Mouse (Mus musculus): Measurements from ENCODE around the gene Cenpa.

The Cenpa gene

DNA sequence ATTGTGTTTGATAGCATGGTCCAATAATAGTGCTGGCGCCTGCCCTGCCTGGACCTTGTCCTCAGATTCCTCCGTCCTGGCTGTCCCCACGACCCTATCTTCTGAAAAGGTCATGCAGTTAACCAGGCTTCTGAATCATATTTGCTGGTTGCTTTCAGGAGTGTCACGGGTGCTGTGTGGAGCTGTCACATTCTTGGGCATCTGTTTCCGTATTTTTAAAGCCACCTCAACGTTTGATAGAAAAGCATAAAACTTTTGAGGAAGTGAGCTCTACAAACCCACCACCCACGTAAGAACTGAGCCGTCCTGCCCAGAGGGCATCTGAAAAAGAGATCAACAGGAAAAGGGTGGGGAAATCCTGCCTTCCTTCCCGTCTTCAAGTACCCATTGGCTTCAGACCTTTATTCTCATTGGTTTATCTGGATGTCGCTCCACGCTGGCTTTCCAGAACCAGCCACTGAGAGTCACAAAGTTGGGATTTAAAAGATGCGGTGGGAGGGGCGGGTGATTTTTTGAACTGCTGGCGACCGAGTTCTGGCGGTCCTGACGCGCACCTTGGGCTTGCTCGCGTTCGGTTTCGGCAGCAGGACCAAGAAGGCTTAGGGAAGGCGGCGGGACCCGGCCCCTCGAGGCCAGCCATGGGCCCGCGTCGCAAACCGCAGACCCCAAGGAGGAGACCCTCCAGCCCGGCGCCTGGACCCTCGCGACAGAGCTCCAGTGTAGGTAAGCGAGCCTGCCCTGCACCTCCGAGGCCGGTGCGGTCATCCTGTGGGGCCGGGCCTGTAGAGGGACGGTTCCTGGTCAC is at the start of gene Cenpa:
Cenpa (plus strand) TSS at position 387 of the 805 bp plus-strand sequence.
- peak; percentile 87 for DNase-seq (ENCODE audit: extremely low read depth, insufficient read length, low spot score)

DNA sequence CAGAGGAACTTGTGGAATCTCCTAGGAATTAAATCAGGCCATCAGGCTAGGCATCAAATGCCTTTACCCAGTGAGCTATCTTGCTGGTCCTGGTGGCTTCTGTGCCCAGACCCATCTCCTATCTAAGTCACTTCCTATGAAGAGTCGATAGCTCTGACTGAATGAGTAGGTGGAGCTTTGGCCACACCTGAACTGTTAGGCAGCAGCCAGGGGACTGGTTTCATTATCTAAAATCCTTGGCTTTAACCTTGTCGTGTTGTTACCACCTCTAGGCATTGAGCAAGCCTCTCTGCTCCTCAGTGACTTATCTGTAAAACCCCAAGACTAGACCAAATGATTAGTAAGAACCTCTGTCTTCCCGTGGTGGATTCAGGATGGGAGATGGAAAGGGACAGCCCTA is 49.2 kb upstream of the Cenpa start:
- no peak for DNase-seq (ENCODE audit: extremely low read depth, insufficient read length, low spot score)

DNA sequence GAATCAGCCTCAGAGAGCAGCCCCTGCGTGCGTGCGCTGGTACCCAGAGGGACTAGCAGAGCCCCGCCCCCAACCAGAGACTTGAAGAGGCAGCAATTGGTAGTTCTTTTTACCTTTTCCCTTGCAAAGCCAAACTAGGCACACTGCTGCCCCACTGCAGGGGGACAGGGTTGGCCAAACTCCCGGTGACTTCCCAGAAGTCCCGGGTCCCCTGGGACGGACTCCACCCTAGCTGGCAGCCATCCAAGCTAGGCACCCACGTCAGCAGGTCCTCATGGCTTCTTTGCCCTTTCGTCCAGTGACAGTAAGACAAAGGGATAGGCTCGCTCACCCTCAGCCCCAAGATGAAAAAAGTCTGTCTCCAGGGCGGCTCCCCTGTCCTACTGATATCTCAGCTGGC is 48.7 kb upstream of the Cenpa start:
- peak; percentile 80 for DNase-seq (ENCODE audit: extremely low read depth, insufficient read length, low spot score)

DNA sequence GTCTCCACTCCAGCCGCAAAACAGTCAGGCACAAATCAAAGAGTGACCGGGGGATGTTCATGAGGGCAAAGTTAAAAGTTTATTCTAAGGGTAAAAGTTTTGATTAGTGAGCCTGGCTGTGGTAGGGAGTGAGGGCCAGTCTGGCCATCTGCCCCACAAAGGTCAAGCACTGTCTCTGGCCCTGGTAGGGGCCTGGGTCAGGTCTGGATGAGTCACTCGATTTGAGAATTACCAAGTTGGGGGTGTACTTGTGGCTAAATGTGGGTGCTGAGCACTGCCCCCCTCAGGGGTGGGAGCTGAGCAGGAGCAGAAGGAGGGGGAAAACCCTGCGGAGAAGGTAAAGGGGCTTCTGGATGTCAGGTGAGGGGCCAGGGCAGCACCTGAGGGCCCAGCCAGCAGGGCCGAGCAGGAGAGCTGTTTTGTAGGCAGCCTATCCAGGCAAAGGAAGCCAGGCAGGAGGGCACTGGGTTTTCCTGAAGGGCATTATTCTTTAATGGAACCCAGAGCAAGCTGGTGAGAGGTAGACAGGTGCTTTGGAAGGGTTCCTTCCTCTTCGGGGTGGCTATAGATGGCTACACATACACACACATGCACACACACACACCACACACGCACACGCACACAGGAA is 48.1 kb upstream of the Cenpa start:
- no peak for DNase-seq (ENCODE audit: extremely low read depth, insufficient read length, low spot score)

DNA sequence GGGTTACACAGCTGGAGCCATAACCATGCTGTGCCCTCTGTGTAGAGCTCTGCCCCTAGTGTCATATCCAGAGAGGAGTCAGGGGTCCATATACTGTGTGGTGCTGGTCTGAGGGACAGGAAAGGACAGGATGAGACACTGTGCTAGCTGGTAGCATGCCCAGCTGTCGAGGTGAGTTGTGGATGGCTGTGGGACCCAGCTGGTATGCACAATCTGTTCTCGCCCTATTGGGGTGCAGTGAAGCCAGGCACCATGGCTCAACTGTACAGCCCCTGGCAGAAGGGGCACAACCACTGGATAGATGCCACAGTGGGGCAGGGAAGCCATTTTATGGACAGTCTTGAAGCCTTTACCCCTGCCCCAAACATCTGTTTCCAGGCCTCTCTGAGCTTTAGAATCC is 47.4 kb upstream of the Cenpa start:
- DNase-seq (ENCODE audit: extremely low read depth, insufficient read length, low spot score), result no peak

DNA sequence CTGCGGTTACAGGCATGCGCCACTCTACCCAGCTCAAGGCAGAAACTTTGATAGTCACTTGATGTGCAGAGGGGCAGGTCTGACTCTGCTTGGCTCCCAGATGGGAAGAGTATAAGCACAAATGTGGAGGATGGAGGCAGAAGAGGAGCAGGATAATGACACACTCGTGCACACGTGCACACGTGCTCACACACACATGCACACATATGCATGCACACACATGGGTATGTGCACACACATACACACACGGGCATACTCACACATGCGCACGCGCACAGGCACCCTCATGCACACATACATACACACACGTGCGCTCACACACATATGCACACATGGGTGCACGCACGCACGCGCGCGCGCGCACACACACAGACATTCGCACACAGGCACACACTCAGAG is 46.0 kb upstream of the Cenpa start:
- no peak for DNase-seq (ENCODE audit: extremely low read depth, insufficient read length, low spot score)

DNA sequence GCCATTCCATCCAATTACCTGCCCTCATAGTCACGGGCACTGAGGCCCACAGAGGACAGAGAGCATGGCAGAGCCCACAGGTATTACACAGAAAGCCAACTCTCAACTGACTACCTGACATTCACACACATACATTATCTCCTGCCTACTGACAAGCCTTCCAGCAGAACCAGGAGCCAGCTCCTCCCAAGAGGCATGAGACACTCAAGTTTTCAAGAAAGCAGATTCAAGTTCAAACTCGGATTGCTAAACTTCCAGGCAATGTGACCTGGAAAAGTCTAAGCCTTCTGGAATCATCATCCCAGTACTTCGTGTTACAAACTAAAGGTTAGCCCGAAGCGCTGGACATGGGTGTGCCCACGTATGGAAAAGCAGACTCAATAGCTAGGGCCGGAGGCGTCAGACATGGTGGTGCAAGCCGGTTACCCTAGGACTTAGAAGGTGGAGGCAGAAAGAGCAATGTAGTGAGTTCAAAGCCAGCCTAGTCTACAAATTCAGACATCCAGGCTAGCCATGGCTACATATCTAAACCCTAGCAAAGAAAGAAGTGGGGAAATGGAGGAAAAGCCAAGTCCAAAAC is 45.3 kb upstream of the Cenpa start:
- DNase-seq (ENCODE audit: extremely low read depth, insufficient read length, low spot score), result no peak

DNA sequence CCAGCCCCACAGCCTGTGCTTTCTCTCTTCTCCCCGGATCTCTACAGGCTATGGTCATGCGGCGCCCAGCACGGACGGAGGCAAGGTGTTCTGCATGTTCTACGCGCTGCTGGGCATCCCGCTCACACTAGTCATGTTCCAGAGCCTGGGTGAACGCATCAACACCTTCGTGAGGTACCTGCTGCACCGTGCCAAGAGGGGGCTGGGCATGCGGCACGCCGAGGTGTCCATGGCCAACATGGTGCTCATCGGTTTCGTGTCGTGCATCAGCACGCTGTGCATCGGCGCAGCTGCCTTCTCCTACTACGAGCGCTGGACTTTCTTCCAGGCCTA is 44.8 kb upstream of the Cenpa start:
- no peak for DNase-seq (ENCODE audit: extremely low read depth, insufficient read length, low spot score)

DNA sequence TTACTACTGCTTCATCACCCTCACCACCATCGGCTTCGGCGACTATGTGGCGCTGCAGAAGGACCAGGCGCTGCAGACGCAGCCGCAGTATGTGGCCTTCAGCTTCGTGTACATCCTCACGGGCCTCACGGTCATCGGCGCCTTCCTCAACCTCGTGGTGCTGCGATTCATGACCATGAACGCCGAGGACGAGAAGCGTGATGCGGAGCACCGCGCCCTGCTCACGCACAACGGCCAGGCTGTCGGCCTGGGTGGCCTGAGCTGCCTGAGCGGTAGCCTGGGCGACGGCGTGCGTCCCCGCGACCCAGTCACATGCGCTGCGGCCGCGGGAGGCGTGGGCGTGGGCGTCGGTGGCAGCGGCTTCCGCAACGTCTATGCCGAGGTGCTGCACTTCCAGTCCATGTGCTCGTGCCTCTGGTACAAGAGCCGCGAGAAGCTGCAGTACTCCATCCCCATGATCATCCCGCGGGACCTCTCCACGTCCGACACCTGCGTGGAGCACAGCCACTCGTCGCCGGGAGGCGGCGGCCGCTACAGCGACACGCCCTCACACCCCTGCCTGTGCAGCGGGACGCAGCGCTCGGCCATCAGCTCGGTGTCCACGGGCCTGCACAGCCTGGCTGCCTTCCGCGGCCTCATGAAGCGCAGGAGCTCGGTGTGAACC is 44.3 kb upstream of the Cenpa start:
- DNase-seq (ENCODE audit: extremely low read depth, insufficient read length, low spot score), result no peak

DNA sequence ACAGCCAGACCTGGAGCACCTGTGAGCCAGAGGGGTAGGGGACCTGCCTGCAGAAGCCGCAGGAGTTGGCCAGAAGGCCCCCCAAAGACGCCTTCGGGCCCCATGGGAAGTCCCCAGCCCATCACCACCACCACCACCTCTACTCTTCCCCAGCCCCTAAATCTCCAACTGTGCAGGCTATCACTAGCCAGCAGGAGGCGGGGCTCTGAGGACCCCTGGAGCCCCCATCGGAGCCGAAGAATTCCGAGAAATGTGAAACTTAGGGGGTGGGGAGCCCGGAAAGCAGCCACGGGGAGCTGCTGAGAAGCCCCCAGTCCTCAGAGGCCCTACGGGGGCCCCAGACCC is 43.8 kb upstream of the Cenpa start:
- no peak for DNase-seq (ENCODE audit: extremely low read depth, insufficient read length, low spot score)

DNA sequence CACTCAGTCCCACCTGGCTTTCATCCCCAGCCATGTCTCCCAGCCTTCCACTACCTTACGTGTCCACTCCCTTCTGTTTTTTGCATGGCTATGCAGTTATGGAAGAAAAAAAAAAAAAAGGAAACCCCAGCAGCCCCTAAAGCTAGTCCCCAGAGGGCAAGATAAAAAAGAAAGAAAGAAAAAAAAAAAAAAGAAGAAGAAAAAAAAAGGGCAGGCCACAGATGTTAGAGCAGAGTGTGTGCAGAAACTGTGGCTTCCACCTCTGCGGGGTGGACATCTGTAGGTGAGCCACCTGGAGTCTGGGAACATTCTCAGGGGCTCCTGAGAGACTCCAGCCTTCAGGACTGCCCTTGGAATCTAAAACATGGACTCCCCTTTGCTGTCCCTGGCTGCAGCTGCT is 43.2 kb upstream of the Cenpa start:
- no peak for DNase-seq (ENCODE audit: extremely low read depth, insufficient read length, low spot score)

DNA sequence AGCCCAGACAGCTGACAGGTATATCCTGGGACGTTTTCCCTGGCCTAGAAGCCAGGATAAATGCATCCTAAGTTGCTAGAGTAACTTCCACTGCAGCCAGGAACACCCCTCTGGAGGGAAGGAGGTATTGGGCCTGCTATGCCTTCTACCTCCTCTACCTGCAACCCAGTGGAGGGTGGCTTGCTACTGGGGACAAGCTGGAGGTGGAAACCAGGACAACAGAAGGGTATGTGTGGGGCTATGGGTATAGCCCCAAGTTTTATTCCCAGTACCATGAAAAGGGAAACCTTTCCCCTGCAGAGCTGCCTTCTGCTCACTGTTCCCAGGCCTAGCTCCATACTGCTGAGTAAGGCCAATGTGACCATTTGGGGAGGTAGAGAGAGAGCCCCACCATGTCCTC is 42.3 kb upstream of the Cenpa start:
- no peak for DNase-seq (ENCODE audit: extremely low read depth, insufficient read length, low spot score)

DNA sequence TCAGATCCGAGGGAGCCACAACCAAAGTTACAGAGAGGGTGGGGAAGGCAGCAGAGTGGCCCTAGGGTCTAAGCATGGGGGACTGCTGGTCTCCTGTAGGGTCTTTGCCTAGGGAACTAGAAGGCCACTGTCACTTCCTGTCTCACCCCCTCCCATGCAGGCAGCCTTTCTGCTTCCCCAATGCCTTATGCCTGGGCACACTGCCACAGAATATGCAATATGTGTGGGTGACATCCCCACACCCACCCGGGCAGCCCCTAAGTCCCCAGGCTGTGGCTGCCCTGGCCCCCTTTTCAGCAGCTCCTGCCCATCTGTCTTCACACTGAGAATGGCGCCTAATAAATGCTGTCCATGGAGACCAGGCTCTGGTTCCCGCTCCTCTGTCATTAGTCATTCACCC is 41.7 kb upstream of the Cenpa start:
- no peak for DNase-seq (ENCODE audit: extremely low read depth, insufficient read length, low spot score)

DNA sequence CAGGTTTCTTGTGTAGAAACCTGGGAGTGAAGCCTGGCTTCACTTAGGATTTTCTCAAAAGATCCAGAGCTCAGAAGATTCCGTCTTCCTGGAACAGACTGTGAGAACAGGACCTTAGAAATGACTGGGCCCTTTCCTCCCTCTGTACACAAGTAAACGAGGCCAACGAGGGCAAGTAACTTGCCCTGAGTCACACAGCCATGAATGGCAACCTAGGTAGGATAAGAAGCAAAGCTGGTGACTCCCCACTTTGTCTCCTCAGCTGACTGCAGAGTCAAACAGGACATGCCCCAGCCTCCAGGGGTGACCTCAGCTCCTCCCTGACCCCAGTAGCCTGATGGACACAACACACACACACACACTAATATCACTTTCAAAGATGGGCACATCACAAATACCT is 41.2 kb upstream of the Cenpa start:
- DNase-seq (ENCODE audit: extremely low read depth, insufficient read length, low spot score), result no peak

DNA sequence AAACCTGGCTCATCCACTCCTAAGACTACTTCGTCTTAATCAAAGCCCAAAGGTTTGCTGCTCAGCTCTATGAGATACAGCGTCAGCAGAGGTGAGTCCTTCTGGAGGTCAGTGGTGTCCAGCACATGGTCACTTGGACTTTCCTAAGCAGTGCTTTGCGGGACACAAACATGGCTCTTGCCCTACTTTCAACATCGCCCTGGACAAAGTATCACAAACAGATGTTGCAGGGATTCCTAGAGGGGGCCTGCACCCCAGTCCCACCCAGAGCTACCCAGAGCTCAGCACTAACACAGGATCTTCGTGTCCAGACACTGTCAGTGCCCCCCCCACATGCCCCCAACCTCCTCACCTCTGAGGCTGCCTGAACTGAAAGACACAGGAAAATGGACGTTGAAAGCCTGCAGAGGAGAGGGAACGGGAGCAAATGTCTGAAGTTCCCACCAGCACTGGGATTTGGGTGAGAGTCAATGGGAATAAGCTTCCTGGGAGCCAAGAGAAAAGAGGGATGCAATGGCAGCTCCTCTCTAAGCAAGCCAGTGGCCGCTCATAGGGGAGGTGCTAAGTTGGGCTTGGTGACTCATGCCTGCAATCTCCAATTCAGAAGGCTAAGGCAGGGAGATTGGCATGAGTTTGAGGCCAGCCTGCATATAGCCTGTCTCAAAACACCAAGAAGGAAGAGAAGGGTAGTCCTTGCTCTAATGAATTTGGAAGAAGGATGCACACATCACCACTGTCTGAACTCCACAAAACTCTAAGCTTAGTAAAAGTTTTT is 40.1 kb upstream of the Cenpa start:
- DNase-seq (ENCODE audit: extremely low read depth, insufficient read length, low spot score), result no peak

DNA sequence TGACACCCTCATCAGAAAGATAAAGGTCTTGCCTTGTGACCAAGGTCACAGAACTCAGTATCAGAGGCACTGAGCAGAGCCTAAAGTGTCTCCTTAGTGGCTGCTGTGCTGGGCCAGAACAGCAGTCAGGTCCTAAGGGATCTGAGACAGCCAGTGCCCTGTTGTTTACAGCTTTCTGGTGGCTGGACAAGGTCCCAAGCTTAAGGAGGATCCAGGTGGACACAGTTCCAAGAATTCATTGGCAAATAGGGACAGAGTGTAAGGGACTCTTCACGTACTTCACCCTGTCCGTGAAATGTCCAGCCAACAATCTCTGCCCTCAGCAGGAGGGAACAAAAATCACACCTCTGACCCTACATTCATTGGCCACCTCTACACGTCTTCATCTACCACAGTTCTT is 38.1 kb upstream of the Cenpa start:
- DNase-seq (ENCODE audit: extremely low read depth, insufficient read length, low spot score), result no peak

DNA sequence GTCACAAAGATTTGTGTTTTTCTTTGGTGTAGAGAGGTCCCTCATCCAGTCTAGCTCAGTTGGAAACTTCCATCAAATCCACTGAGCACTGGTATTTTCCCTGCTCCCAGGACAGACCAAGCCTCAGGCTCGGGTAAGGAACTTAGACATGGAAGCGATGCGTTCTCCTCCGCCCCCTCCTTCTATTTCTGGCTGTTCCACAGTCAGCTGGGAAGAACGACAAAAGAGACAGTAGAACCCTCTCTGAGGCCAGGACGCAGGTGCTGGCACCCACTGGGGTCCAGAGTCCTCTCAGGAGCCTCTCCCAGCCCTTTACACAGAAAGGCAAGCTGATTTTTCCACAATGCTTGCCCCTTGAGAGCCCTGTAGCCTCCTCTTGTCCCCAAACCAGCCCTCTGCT is 36.2 kb upstream of the Cenpa start:
- no peak for DNase-seq (ENCODE audit: extremely low read depth, insufficient read length, low spot score)

DNA sequence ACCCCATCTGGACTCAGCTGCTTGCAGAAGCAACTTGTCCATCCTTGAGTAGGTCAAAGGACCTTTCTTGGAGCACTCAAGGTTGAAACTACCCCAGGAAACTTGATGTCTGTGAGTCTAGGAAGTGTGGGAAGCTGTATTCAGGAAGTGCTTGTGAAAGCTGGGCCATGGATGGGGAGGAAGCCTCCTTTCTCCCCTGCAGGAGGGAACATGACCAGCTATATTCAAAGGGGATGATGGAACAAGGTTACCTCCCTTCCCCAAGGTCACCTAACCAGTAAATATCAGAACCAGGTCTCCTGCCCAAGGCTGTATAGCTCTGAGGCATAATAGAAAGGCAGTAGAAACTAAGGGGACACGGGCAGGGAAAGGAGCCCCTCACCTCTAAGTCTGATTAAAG is 34.4 kb upstream of the Cenpa start:
- no peak for DNase-seq (ENCODE audit: extremely low read depth, insufficient read length, low spot score)

DNA sequence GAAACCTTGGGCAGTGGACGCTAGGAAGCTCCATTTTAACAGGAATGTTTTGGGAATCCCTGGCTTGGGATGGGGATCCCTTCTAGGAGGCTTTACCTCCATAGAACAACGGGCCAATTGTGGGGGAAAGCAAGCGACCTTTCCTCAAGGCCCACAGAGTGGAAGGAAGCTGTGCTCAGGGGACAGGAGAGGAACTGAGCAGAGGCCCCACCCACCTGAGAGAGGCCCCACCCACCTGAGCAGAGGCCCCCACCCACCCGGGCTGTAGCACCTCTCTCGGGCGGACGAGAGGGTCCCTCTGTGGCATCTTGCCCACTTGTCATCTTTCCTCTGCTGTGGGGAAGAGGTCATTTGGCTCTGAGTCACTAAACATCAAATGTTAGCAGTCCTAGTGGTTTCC is 29.6 kb upstream of the Cenpa start:
- no peak for DNase-seq (ENCODE audit: extremely low read depth, insufficient read length, low spot score)

DNA sequence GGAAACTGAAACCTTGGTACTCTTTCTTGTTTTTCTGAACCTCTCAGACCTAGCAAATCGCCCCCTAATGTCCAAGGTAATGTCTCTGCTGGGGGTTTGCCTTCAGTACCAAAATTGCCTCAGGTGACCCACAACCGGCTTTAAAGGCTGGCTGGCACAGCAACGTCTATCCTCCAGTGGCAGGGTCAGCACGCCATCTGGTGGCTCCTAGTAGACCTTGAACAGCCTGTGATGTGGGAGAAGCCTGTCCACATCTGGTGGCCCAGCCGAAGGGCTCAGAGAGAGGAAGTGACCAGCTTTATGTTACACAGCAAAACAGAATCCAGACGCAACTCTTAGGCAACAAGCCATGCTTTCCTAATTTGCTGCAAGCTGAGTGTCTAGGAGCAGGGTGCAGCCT is 28.5 kb upstream of the Cenpa start:
- DNase-seq (ENCODE audit: extremely low read depth, insufficient read length, low spot score), result no peak

DNA sequence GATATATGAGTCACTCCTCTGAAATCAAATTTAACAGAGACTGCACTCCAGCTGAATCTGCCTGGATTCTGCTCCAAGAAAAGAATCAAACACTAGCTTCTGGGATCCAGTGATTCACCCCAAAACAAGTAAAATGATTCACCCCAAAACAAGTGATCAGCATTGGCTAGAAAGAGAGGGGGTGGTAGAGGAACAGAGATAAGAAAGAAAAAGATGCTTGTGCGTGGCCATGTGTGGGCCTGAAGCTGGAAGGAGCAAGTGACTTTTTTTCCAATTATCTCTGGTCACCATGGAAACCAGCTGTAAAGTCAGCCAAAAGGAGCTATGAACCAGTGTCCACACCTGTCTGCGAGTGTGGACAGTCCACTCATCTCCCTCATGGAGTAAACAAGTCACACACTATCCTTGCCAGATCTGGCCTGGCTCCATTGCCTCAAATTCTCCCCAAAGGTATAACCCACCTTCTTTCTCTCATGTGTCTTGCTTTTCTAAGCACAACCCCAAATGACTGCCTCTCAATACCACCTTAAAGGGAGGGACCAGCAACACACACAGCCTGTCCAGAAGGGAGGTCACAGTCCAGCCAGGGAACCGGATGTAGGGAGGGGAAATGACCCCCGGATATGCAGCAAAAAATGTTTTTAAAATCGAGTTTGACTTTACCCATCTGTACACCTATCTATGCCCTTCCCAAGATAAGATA is 22.9 kb upstream of the Cenpa start:
- no peak for DNase-seq (ENCODE audit: extremely low read depth, insufficient read length, low spot score)
